Mouse (Mus musculus): Measurements from ENCODE around the gene Ttc21a.

- TF ChIP-seq CTCF (conservative IDR thresholded peaks at IDR 0.05; ENCODE audit: low read length) (no peak), NANOG (IDR thresholded peaks at IDR 0.05; ENCODE audit: borderline replicate concordance, low read length) (no peak), POU5F1 (IDR thresholded peaks at IDR 0.05; ENCODE audit: borderline replicate concordance, low read length) (no peak)
Observed at GRCm38 (mm10) chr9:119977557-119978060, 40.2 kb downstream of the Ttc21a start.
